Mouse (Mus musculus): ENCODE results near the gene Zfp784. TPM values are rescaled to one million over a fixed set of nuclear protein-coding genes. Genes with fewer than 3 reads are reported as not detected.

The Zfp784 gene
- polyA plus RNA-seq, 1 experiment: 7.7 TPM

DNA sequence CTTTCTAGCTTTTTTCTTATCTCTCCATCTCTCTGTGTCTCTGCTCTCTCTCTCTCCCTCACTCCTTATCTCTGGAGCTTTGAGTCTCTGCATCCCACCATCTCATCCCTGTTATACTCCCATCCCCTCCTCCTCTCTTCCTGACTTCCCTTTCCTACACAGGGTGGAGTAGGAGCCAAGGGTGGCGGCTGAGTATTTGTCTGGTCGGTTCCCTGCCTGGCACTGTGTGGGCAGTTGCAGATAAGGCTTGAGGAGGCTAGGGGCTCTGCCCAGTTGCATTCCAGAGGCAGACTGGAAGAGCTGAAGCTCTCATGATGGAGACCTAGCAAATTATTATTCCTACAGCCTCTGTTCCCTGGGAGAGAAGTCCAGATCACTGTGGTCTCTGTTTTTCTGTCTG, 50.0 kb downstream of the Zfp784 start:
- no peaks in the 10 kb centered on the region for H3K4me1 ChIP-seq (ENCODE audit: control insufficient read depth, insufficient read depth, insufficient read length, low read length)
- no peak overlapping the region for H3K4me3 ChIP-seq (ENCODE audit: low read depth, low read length)
- 22% methylated on average over 2 of the region's 2 CpGs for WGBS
- no peaks in the 10 kb centered on the region for H3K27me3 ChIP-seq (ENCODE audit: control insufficient read depth, insufficient read depth, low read length)
- TF ChIP-seq POLR2A (IDR thresholded peaks at IDR 0.05; ENCODE audit: low read depth, low read length) (no peak), CTCF (IDR thresholded peaks at IDR 0.05; ENCODE audit: extremely low read depth, insufficient read length, insufficient replicate concordance, low read depth, low read length) (no peak)
- peaks cover 7% of the 10 kb centered on the region; the same call in 1 of the 2 replicates for H3K36me3 ChIP-seq (ENCODE audit: control insufficient read depth, insufficient read depth, low read length)
- no peak overlapping the region for H3K27ac ChIP-seq (ENCODE audit: insufficient read depth, low read depth, low read length)

Other genes starting within 250 kb of the Zfp784 start
- gene Tmem238, start 248.8 kb downstream of the Zfp784 start, polyA plus RNA-seq (2012; rRNA removed): 225 and 544 TPM in 2 replicates
- 141 and 355 TPM in 2 replicates for gene Rpl28, start 245.6 kb downstream of the Zfp784 start, polyA plus RNA-seq (2012; rRNA removed)
- gene Ube2s, start 225.9 kb downstream of the Zfp784 start, polyA plus RNA-seq (2012; rRNA removed): 78.5 and 131 TPM in 2 replicates
- gene Shisa7, start 193.8 kb downstream of the Zfp784 start, polyA plus RNA-seq (2012; rRNA removed): 0.48 and 0.83 TPM in 2 replicates
- 12.4 and 18.9 TPM in 2 replicates for gene Isoc2b, start 168.2 kb downstream of the Zfp784 start, polyA plus RNA-seq (2012; rRNA removed)
- gene Isoc2a, start 161.3 kb downstream of the Zfp784 start, polyA plus RNA-seq (2012; rRNA removed): 13.4 and 15.5 TPM in 2 replicates
- gene Gm36210, start 131.9 kb downstream of the Zfp784 start, polyA plus RNA-seq (2012; rRNA removed): not detected in 2 replicates
- 15.7 and 41.4 TPM in 2 replicates for gene Zfp628, start 123.2 kb downstream of the Zfp784 start, polyA plus RNA-seq (2012; rRNA removed)
- gene Nat14, start 116.4 kb downstream of the Zfp784 start, polyA plus RNA-seq (2012; rRNA removed): 4.3 and 6.2 TPM in 2 replicates
- 3.3 and 4.5 TPM in 2 replicates for gene Ssc5d, start 112.7 kb downstream of the Zfp784 start, polyA plus RNA-seq (2012; rRNA removed)
- 0.06 and 0.11 TPM in 2 replicates for gene Sbk2, start 74.0 kb downstream of the Zfp784 start, polyA plus RNA-seq (2012; rRNA removed)
- not detected in 2 replicates for gene Sbk3, start 67.3 kb downstream of the Zfp784 start, polyA plus RNA-seq (2012; rRNA removed)
- 24.7 and 52.4 TPM in 2 replicates for gene Zfp579, start 42.3 kb downstream of the Zfp784 start, polyA plus RNA-seq (2012; rRNA removed)
- gene Zfp524, start 24.0 kb downstream of the Zfp784 start, polyA plus RNA-seq (2012; rRNA removed): 25.2 and 51.0 TPM in 2 replicates
- 14.5 and 31.4 TPM in 2 replicates for gene Fiz1, start 23.7 kb downstream of the Zfp784 start, polyA plus RNA-seq (2012; rRNA removed)
- 0.35 TPM in 1 of 2 replicates, not detected in the other for gene Gm44973, start 22.9 kb downstream of the Zfp784 start, polyA plus RNA-seq (2012; rRNA removed)
- gene Zfp865, start 18.1 kb downstream of the Zfp784 start, polyA plus RNA-seq (2012; rRNA removed): 20.0 and 37.3 TPM in 2 replicates
- gene Ccdc106, start 17.9 kb downstream of the Zfp784 start, polyA plus RNA-seq (2012; rRNA removed): 0.76 and 0.81 TPM in 2 replicates
- not detected in 2 replicates for gene 4632433K11Rik, start 4.3 kb downstream of the Zfp784 start, polyA plus RNA-seq (2012; rRNA removed)
- gene Zfp580, start 13.1 kb upstream of the Zfp784 start, polyA plus RNA-seq (2012; rRNA removed): 12.2 and 17.6 TPM in 2 replicates
- gene U2af2, start 23.7 kb upstream of the Zfp784 start, polyA plus RNA-seq (2012; rRNA removed): 76.6 and 150 TPM in 2 replicates
- 240 and 483 TPM in 2 replicates for gene Epn1, start 41.8 kb upstream of the Zfp784 start, polyA plus RNA-seq (2012; rRNA removed)
- not detected in 2 replicates for gene Rfpl4, start 78.5 kb upstream of the Zfp784 start, polyA plus RNA-seq (2012; rRNA removed)
- 0.09 and 0.43 TPM in 2 replicates for gene Rasl2-9, start 87.5 kb upstream of the Zfp784 start, polyA plus RNA-seq (2012; rRNA removed)
- gene Vmn1r55, start 111.2 kb upstream of the Zfp784 start, polyA plus RNA-seq (2012; rRNA removed): not detected in 2 replicates
- gene Vmn1r56, start 158.3 kb upstream of the Zfp784 start, polyA plus RNA-seq (2012; rRNA removed): not detected in 2 replicates
- not detected in 2 replicates for gene Vmn1r57, start 180.0 kb upstream of the Zfp784 start, polyA plus RNA-seq (2012; rRNA removed)